Mouse (Mus musculus) hindbrain, embryonic 14.5 days (tissue): ENCODE data around the gene Tnrc6c. TPM values are rescaled to one million over a fixed set of nuclear protein-coding genes. Genes with fewer than 3 reads are reported as not detected.

Source experiments
- ATAC-seq: fragments of 200-750 bp; cut with Nextera tagmentation; 2 replicates; pipeline ENCODE4 v1.8.0; 2017; ENCODE audit warnings: moderate number of reproducible peaks, mild to moderate bottlenecking, moderate TSS enrichment, moderate library complexity; ENCODE audit not compliant: low FRiP score
- DNase-seq: peaks from one replicate; pipeline ENCODE4 v3.0.0-alpha.2; 2015; ENCODE audit warnings: low spot score
- H3K27ac ChIP-seq: fragments of 300-500 bp; sonication (generic); 2 replicates; pipeline ENCODE4 v1.5.1; 2014; ENCODE audit warnings: mild to moderate bottlenecking, moderate library complexity
- H3K27me3 ChIP-seq: fragments of 300-500 bp; sonication (generic); 2 replicates; pipeline ENCODE4 v1.6.1; 2014; ENCODE audit warnings: mild to moderate bottlenecking, low read length, mixed read lengths; ENCODE audit not compliant: control insufficient read depth, insufficient read depth
- H3K36me3 ChIP-seq: fragments of 300-500 bp; sonication (generic); replicated peaks from 2 replicates; pipeline ENCODE4 v1.6.1; 2014; ENCODE audit not compliant: control insufficient read depth, insufficient read depth
- H3K4me1 ChIP-seq: fragments of 300-500 bp; sonication (generic); replicated peaks from 2 replicates; pipeline ENCODE4 v1.6.1; 2014; ENCODE audit warnings: antibody characterized with exemption, low read length, mixed read lengths; ENCODE audit not compliant: control insufficient read depth, insufficient read depth
- H3K4me2 ChIP-seq: fragments of 300-500 bp; sonication (generic); replicated peaks from 2 replicates; pipeline ENCODE4 v1.6.1; 2014; ENCODE audit warnings: mild to moderate bottlenecking, moderate library complexity
- H3K4me3 ChIP-seq: fragments of 300-500 bp; sonication (generic); replicated peaks from 2 replicates; pipeline ENCODE4 v1.5.1; 2014; ENCODE audit warnings: mild to moderate bottlenecking, low read length
- H3K9ac ChIP-seq: fragments of 300-500 bp; sonication (generic); 2 replicates; pipeline ENCODE4 v1.6.1; 2014
- H3K9me3 ChIP-seq: fragments of 300-500 bp; sonication (generic); 2 replicates; pipeline ENCODE4 v1.6.1; 2016; ENCODE audit warnings: low read length; ENCODE audit not compliant: control insufficient read depth
- WGBS: fragments of 180-500 bp; shearing (Covaris S2); extraction: QIAGEN DNeasy Blood & Tissue Kit; methylation state at CpG from one replicate; pipeline ENCODE4 v1.1.7; 2014; 5-methylcytosine and 5-hydroxymethylcytosine counted together
- polyA plus RNA-seq: library from polyadenylated mRNA; unstranded; fragments of >200 nt; fragmentation: Nextera tagmentation; extraction: Ambion mirVana; gene quantifications from 2 replicates; pipeline ENCODE4 v1.2.1, GENCODE M21; 2014

The Tnrc6c gene
- polyA plus RNA-seq, 1 experiment from 2014 or later = 25.1 TPM

- Histone ChIP-seq H3K27me3 (no peaks in the 10 kb centered on the region), H3K9ac (no peak overlapping the region), H3K4me2 (no peak overlapping the region), H3K4me3 (no peak overlapping the region), H3K9me3 (no peaks in the 10 kb centered on the region), H3K4me1 (peaks cover 18% of the 10 kb centered on the region; the same call in 1 of the 2 replicates), H3K36me3 (peaks cover 17% of the 10 kb centered on the region), H3K27ac (no peak overlapping the region)
- DNase-seq (no peak), ATAC-seq (no peak)
- WGBS = 51% methylated on average over 4 of the region's 4 CpGs
These were observed 46.8 kb downstream of the Tnrc6c start for GRCm38 (mm10) chr11:117700871-117701270.

GRCm38 (mm10) chr11:117706267-117706666, 52.2 kb downstream of the Tnrc6c start:
- Histone ChIP-seq H3K4me3 (no peak overlapping the region), H3K4me2 (no peak overlapping the region), H3K4me1 (no peaks in the 10 kb centered on the region), H3K9ac (no peak overlapping the region), H3K36me3 (peaks cover 17% of the 10 kb centered on the region), H3K9me3 (no peaks in the 10 kb centered on the region), H3K27me3 (no peaks in the 10 kb centered on the region), H3K27ac (no peak overlapping the region)
- no peak for DNase-seq
- ATAC-seq = no peak
- 97% methylated on average over 2 of the region's 2 CpGs for WGBS

GRCm38 (mm10) chr11:117707238-117707637, 53.1 kb downstream of the Tnrc6c start:
- peaks cover 12% of the 10 kb centered on the region; the same call in 1 of the 2 replicates for H3K36me3 ChIP-seq
- WGBS = 96% methylated on average over 2 of the region's 2 CpGs
- H3K27ac ChIP-seq = no peak overlapping the region
- no peaks in the 10 kb centered on the region for H3K4me1 ChIP-seq
- H3K4me2 ChIP-seq = no peak overlapping the region
- H3K9me3 ChIP-seq = no peaks in the 10 kb centered on the region
- H3K4me3 ChIP-seq = no peak overlapping the region
- no peak for DNase-seq
- no peaks in the 10 kb centered on the region for H3K27me3 ChIP-seq
- no peak overlapping the region for H3K9ac ChIP-seq
- no peak for ATAC-seq

DNA sequence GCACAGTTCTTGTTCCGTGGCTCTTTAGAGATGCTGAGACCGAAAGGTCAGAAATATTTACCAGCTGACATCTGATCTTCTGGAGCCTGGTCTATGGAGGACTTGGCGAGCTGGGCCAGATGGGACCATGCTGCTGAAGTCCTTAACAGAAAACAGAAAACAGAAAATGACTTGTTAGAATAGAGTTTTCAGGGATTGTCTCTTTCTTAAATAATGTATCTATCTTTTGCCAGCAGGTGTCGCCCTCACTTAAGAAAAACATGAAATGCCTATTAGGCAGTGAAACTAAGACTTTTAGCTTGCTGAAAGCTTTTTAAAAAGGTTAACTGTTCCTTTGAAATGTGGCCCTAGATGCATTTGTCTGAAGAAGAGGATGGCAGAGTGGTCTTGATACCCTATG, 55.2 kb downstream of the Tnrc6c start:
- Histone ChIP-seq H3K4me1 (no peaks in the 10 kb centered on the region), H3K4me2 (no peak overlapping the region), H3K27me3 (no peaks in the 10 kb centered on the region), H3K27ac (no peak overlapping the region), H3K9ac (no peak overlapping the region), H3K9me3 (no peaks in the 10 kb centered on the region), H3K36me3 (peaks cover 12% of the 10 kb centered on the region), H3K4me3 (no peak overlapping the region)
- 62% methylated on average over 4 of the region's 4 CpGs for WGBS
- DNase-seq (peak; percentile 79), ATAC-seq (no peak)

- no peaks in the 10 kb centered on the region for H3K27me3 ChIP-seq
- no peak for ATAC-seq
- H3K27ac ChIP-seq = no peak overlapping the region
- peaks cover 22% of the 10 kb centered on the region for H3K36me3 ChIP-seq
- no peak for DNase-seq
- H3K4me3 ChIP-seq = no peak overlapping the region
- no peak overlapping the region for H3K4me2 ChIP-seq
- no peaks in the 10 kb centered on the region for H3K4me1 ChIP-seq
- WGBS = 88% methylated on average over 2 of the region's 2 CpGs
- no peaks in the 10 kb centered on the region for H3K9me3 ChIP-seq
- H3K9ac ChIP-seq = no peak overlapping the region
These were observed 56.8 kb downstream of the Tnrc6c start for GRCm38 (mm10) chr11:117710815-117711294.

GRCm38 (mm10) chr11:117712065-117712464, 58.0 kb downstream of the Tnrc6c start:
- 89% methylated on average over 1 of the region's 1 CpGs for WGBS
- no peak for DNase-seq
- Histone ChIP-seq H3K9me3 (no peaks in the 10 kb centered on the region), H3K27me3 (no peaks in the 10 kb centered on the region), H3K36me3 (peaks cover 32% of the 10 kb centered on the region), H3K4me1 (no peaks in the 10 kb centered on the region), H3K27ac (no peak overlapping the region), H3K4me2 (no peak overlapping the region), H3K9ac (no peak overlapping the region), H3K4me3 (no peak overlapping the region)
- ATAC-seq = no peak

- Histone ChIP-seq H3K27ac (no peak overlapping the region), H3K27me3 (no peaks in the 10 kb centered on the region), H3K9me3 (no peaks in the 10 kb centered on the region), H3K4me1 (no peaks in the 10 kb centered on the region), H3K4me3 (no peak overlapping the region), H3K36me3 (peaks cover 41% of the 10 kb centered on the region), H3K9ac (no peak overlapping the region), H3K4me2 (no peak overlapping the region)
- ATAC-seq = no peak
- WGBS = 93% methylated on average over 6 of the region's 6 CpGs
- no peak for DNase-seq
These were observed 59.3 kb downstream of the Tnrc6c start for GRCm38 (mm10) chr11:117713375-117713774.

GRCm38 (mm10) chr11:117718838-117719237, 64.7 kb downstream of the Tnrc6c start:
- DNase-seq (no peak), ATAC-seq (no peak)
- H3K36me3 ChIP-seq = peaks cover 80% of the 10 kb centered on the region
- WGBS = 97% methylated on average over 3 of the region's 3 CpGs
- no peak overlapping the region for H3K27ac ChIP-seq
- no peaks in the 10 kb centered on the region for H3K9me3 ChIP-seq
- H3K4me2 ChIP-seq = no peak overlapping the region
- H3K27me3 ChIP-seq = no peaks in the 10 kb centered on the region
- H3K9ac ChIP-seq = no peak overlapping the region
- H3K4me1 ChIP-seq = no peaks in the 10 kb centered on the region
- H3K4me3 ChIP-seq = no peak overlapping the region

DNA sequence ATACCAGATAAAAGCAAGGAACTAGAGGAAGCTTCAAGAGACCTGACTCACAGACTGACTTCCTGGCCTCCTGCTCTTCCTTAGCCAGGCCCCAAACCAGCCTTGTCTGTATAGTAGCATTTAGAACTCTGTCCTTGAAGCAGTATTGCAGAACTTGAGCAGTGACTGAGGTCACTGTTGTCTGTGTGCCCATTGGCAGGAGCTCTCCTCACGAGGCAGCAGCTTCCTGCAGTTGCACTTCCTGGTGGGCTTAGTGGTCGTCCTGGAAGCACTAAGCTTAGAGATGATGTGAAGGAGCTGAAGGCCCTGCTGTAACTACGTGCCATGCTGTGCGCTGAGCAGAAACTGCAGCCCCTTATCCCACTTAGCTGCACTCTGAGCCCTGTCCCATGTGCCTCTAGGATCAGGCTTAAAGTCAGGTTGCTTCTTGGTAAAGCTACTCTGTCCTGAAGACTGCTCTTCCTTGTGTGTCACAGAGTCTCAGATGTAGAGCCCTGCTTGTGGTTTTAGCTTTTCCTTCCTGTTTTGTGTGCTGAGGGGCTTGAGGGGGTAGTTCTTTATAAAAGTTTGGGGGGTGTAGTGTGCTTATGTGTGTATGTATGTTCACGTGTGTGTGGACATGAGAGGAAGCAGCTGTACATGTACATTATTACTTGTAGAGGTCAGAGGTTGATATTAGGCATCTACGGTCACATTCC, 70.7 kb downstream of the Tnrc6c start:
- Histone ChIP-seq H3K27me3 (no peaks in the 10 kb centered on the region), H3K27ac (no peak overlapping the region), H3K9me3 (no peaks in the 10 kb centered on the region), H3K36me3 (peaks cover 48% of the 10 kb centered on the region), H3K4me3 (no peak overlapping the region), H3K4me1 (no peaks in the 10 kb centered on the region), H3K9ac (no peak overlapping the region), H3K4me2 (no peak overlapping the region)
- DNase-seq = no peak
- ATAC-seq = no peak
- WGBS = 80% methylated on average over 6 of the region's 6 CpGs
